Mouse (Mus musculus) myocyte (in vitro differentiated cells): ENCODE measurements at regions not wholly inside any gene's neighbourhood (a gene's known extent, or its start where the extent isn't known, plus 50 kb on each side); places are given as distances from the start of the nearest gene placed in this dataset.

Experiments used
- E2F4 ChIP-seq: IDR thresholded peaks from one replicate; pipeline ENCODE4 v1.6.1; 2011; ENCODE audit warnings: mild to moderate bottlenecking, control low read depth, moderate library complexity; ENCODE audit not compliant: insufficient read depth
- MAX ChIP-seq: IDR thresholded peaks from one replicate; pipeline ENCODE4 v1.6.1; 2011; ENCODE audit warnings: low read depth, mild to moderate bottlenecking, control low read depth
- MYOG ChIP-seq, 3 experiments: IDR thresholded peaks; one replicate each; pipeline ENCODE4 v1.6.1; 2011; ENCODE audit warnings: control low read depth in 2 of 3, low read depth in 2 of 3, mild to moderate bottlenecking in 2 of 3; ENCODE audit not compliant: insufficient read length in 2 of 3, control insufficient read depth in 1 of 3, insufficient read depth in 1 of 3
- POLR2A ChIP-seq: IDR thresholded peaks from one replicate; pipeline ENCODE4 v1.6.1; 2011; ENCODE audit warnings: low read depth, mild to moderate bottlenecking, control low read depth, moderate library complexity; ENCODE audit not compliant: insufficient read length
- POLR2AphosphoS2 ChIP-seq: IDR thresholded peaks from one replicate; pipeline ENCODE4 v1.6.1; 2011; ENCODE audit warnings: low read depth, control low read depth; ENCODE audit not compliant: insufficient read length
- REST ChIP-seq: IDR thresholded peaks from one replicate; pipeline ENCODE4 v1.6.1; 2011; ENCODE audit warnings: mild to moderate bottlenecking, control low read depth, moderate library complexity; ENCODE audit not compliant: insufficient read depth, insufficient read length
- SRF ChIP-seq: IDR thresholded peaks from one replicate; pipeline ENCODE4 v1.6.1; 2011; ENCODE audit warnings: low read depth; ENCODE audit not compliant: control insufficient read depth, insufficient read length
- TCF12 ChIP-seq: IDR thresholded peaks from one replicate; pipeline ENCODE4 v1.6.1; 2011; ENCODE audit warnings: mild to moderate bottlenecking, control low read depth; ENCODE audit not compliant: poor library complexity, insufficient read depth, severe bottlenecking
- USF1 ChIP-seq: IDR thresholded peaks from one replicate; pipeline ENCODE4 v1.6.1; 2011; ENCODE audit warnings: low read depth, mild to moderate bottlenecking, control low read depth, moderate library complexity

GRCm38 (mm10) chr8:40132662-40133257 is 542.1 kb upstream of the Adam24 start:
- no peak for TF ChIP-seq POLR2A
- no peak for TF ChIP-seq REST
- no peak for TF ChIP-seq POLR2AphosphoS2
- no peak for TF ChIP-seq E2F4
- TF ChIP-seq MAX: no peak
- TF ChIP-seq USF1: no peak
- no peak for TF ChIP-seq TCF12
- TF ChIP-seq MYOG (IDR thresholded peaks at IDR 0.05; ENCODE audit: control insufficient read depth in 1 of 3, insufficient read depth in 1 of 3, insufficient read length in 2 of 3, low read depth in 2 of 3): no peak
- TF ChIP-seq SRF: no peak
